Mouse (Mus musculus): ENCODE measurements around the gene Metrn.

Metrn gene

DNA sequence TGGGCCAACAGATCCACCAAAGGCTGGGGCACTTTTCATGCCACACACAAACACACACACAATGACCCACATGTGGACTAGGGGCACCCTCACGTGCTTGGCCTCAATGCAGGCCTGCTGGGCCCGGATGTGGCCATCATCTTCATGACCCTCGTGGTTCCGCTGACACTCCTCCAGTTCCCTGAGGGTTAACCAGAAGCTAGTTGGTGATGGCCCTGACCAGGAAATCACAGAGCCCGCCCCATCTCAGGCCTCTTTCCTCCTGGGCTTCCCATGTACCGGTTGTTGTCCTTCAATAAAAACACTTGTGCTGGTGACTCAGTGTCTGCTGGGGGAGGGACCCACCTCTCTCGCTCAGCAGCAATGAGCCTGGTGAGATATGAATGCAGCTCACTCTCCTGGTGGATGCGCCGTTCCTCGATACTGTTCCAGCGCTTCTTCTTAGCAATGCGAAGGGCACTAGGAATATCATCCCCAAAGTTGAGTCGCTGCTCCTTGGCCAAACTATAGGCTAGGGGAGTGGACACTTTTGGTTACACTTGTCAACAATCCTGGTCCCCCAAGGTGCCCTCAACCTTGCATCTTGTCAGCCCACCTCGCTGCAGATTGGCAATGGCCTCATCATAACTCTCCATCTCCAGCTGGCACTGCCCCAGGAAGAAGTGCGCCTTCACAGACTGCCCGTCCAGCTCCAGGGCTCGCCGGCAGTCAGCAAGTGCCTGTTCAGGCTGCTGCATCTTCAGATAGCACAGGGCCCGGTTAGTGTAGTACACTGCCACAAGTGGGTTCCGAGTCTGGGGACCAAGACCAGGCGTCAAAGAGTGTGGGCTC lies 34.7 kb upstream of the Metrn start:
- DNase-seq (ENCODE audit: low spot score in 2 of 2), result no peak

DNA sequence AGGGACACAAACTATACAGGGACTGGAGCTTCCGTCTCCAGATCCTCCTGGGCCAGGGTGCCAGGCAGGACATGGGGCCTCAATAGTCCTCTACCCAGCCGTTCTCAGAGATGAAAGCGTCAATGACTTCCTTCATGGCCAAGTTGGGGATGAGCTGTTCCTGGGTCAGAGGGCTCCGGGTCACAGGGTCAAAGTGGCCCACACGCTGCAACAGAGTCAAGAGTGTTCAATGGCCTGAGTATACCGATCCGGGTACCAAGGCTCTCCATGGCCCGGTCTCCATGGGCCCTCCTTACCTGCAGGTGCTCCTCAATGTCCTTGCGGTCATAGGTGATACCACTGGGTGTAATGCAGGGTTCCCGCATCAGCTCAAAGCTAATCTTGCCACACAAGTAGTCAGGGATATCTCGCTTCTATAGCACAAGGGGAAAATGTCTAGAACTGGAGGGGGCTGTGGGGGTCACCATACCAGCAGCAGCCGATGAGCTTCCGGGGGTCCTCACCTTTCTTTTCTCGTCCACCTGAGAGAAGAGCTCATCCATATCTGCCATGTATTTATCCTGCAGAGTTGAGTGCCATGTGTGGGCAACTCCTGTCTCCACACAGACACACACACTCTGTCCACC lies 34.0 kb upstream of the Metrn start:
- no peak for DNase-seq (ENCODE audit: low spot score in 2 of 2)

DNA sequence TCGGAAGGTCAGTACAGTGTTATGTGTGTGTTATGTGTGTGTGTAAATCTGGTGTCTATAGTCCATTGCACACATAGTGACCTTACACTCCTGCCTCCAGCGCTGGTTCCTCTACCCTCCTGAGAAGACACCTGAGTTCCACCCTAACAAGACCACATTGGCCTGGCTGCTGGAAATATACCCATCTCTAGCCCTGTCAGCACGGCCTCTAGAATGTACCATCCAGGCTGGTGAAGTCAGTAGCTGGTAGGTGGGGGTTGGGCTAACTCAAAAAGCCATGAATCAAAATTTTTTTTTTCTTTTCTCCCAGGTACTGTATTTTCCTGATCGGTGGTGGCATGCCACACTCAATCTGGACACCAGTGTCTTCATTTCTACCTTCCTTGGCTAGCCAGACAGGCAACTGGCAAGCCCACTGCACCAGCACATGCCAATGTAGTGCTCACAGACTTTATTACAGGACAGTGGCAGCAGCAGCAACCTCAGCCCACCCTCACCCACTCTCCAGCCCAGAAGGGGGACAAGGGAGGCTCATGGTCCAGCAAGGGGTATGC lies 33.3 kb upstream of the Metrn start:
- no peak for DNase-seq (ENCODE audit: low spot score in 2 of 2)

- DNase-seq (ENCODE audit: low spot score in 2 of 2), result no peak
Measured at GRCm38 (mm10) chr17:25829558-25830017, 32.7 kb upstream of the Metrn start.

- peak; percentile 73 to 75 for DNase-seq (ENCODE audit: low spot score in 2 of 2)
Measured at GRCm38 (mm10) chr17:25828712-25829557, 32.0 kb upstream of the Metrn start, which contains the start of gene Jmjd8. Jmjd8 (plus strand) TSS chr17:25828867.

- DNase-seq (ENCODE audit: low spot score in 2 of 2), result no peak
Measured at GRCm38 (mm10) chr17:25828223-25828594, 31.3 kb upstream of the Metrn start.

DNA sequence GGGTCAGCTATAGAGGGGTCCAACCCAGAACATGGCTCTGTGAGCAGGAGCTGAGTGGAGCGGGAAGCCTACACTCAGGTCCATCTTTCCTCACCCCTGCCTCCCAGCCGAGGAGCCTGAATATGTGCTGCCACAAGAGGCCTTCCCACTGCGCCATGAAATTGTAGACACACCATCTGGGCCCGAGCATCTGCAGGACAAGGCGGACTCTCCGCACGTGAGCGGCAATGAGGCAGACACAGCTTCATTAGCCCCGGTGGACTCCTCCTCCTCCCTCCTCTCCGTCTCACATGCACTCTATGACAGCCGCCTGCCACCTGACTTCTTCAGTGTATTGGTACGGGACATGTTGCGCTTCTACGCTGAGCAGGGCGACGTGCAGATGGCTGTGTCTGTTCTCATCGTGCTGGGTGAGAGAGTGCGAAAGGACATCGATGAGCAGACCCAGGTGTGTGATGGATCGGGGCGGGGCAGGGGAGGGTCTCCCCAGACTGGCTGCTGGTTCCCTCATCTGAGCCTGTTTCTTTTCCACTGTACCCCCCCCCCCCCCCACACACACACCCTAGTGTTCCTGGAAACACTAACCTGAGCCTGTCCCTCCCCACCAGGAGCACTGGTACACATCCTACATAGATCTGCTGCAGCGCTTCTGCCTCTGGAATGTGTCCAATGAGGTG lies 30.7 kb upstream of the Metrn start:
- DNase-seq (ENCODE audit: low spot score in 2 of 2), result no peak

- no peak for DNase-seq (ENCODE audit: low spot score in 2 of 2)
Measured at GRCm38 (mm10) chr17:25827011-25827410, 30.1 kb upstream of the Metrn start.

- no peak for DNase-seq (ENCODE audit: low spot score in 2 of 2)
Measured at GRCm38 (mm10) chr17:25825984-25826570, 29.1 kb upstream of the Metrn start.

GRCm38 (mm10) chr17:25825311-25825710 lies 28.4 kb upstream of the Metrn start:
- DNase-seq (ENCODE audit: low spot score in 2 of 2), result no peak

GRCm38 (mm10) chr17:25824362-25825142 lies 27.6 kb upstream of the Metrn start:
- DNase-seq (ENCODE audit: low spot score in 2 of 2), result no peak

GRCm38 (mm10) chr17:25823452-25823851 lies 26.5 kb upstream of the Metrn start, which contains the start of gene Wdr24:
Wdr24 (plus strand) TSS chr17:25823627.
- peak in 1 of 2 experiments; percentile 68 for DNase-seq (ENCODE audit: low spot score in 2 of 2)

DNA sequence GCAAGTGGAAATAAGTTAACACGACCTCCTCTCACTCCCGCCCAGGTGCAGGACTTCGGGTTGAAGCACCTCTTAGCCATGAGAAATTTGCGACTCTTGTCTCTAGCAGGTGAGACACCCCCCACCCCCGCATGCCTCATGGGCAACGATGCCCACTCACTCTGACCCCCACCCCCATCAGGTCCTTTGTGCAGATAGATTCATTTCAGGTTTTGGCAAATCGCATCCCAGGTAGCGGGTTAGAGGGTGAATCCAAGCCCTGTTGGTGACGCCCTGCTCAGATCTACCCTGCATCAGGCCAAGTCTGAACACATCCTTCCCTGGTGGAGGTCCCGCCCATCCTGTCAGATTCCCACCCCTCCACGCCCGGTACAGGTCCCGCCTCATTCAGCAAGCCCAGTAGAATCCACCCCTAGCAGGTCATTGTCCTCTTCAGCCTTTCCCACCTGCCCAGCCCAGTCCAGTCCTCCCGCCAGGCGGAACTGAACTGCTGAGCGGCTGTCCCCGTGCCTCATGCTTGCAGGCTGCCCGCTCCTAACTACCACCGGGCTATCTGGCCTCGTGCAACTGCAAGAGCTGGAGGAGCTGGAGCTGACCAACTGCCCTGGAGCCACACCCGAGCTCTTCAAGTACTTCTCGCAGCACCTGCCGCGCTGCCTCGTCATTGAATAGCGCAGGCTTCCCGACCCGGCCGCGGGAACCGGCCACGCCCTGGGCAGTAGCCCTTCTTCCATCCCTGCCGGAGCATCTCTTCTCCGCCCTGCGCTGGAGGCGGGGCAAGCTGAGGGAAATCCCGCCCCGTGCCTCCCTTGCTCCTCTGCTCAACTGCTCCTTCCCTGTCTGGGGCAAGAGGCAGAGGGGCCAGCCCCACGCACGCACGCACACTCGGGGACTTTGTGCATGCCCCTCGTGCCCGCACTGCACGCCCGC lies 22.2 kb upstream of the Metrn start:
- DNase-seq (ENCODE audit: low spot score in 2 of 2), result no peak

- DNase-seq (ENCODE audit: low spot score in 2 of 2), result no peak
Measured at GRCm38 (mm10) chr17:25817662-25818061, 20.7 kb upstream of the Metrn start.

DNA sequence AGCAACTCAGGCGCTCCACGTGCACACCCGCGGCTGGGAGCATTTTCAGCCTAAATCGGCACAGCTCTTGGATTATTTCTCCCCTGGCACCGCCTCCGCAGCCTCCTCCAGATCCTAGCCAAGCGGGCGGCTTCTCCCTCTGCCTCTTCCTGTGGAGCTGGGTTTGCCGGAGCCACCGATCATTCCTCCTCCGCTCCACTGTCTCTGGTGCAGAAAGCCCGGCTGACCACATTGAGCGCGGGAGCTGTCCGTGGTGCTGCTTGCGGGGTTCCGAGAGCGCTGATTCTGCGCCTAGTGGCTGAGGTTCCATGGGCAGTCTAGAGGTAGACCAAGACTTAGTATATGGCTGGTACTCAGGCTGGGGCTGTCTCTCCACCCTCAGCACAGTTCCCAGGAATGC lies 16.5 kb upstream of the Metrn start:
- peak; percentile 65 to 74 for DNase-seq (ENCODE audit: low spot score in 2 of 2)

GRCm38 (mm10) chr17:25810890-25811289 lies 14.0 kb upstream of the Metrn start:
- no peak for DNase-seq (ENCODE audit: low spot score in 2 of 2)

DNA sequence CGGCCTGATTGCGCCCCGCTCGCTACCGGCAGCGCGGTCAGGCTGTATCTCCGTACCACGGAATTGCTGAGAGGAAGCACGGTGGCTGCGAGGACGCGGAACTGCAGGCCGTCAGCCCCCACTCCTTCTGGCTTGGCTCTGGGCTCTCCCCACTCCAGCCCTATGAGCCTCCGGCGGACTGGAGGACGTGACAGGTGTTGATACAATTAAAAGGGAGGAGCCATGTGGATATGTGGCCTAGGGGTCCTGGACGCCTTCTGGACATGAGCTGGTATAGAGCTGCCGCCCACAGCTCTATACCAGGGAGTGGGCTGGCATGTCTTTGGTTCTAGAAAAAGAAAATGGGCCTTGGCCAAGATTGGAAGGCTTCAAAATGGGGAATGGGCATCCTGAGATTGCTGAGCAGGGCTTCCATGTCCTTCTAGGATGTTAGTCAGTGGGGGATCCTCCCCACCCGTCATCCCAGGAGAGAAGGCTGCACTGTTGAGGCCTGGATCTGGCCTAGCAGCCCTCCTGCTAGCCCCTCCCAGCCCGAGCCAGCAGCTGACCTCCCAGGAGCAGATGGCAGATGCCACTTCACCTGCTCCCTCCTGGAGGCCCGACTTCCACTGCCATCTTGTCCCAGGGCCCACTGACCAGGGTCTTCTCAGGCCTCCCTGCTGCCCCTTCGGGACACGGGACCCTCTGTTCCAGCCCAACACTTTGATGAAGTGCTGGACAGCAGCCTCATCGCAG lies 12.8 kb upstream of the Metrn start:
- DNase-seq (ENCODE audit: low spot score in 2 of 2), result no peak

All from frontal cortex, postnatal 25 days (tissue).